ENCODE assay signal across 7 mouse cellular contexts in the genomic region with DNA sequence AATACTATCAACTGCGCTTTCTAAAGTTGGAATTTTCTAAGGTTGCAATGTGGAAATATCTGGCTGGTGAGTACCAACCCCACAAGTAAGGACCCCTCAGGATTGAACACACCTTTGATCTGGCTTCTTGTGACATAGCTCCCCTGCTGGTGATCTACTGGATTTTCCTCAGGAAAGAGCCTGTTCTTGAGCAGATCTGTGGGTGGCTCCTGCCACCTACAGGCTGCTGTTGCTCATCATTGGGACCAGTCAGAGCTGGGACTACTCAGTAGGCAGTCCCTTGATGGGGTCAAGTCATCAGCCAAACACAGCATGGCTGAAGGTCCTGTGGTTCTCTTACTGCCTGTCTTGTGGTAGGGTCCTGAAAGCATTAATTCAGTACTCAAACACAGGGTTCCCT. TPM values are rescaled to one million over a fixed set of nuclear protein-coding genes. Genes with fewer than 3 reads are reported as not detected.
A peak's percentile ranks its signal among the peaks of the same experiment; 100 is the strongest.
DNase-seq lines count a peak whose midpoint lies in the region; ATAC-seq lines count a peak whose summit lies in the region.

No protein-coding gene starts in this region.

- DNase-seq in adipocyte (ENCODE audit: low spot score): peak; percentile 92
- DNase-seq in gastrocnemius, postnatal 14 days: peak; percentile 72
- DNase-seq in induced T-regulatory cell, adult 2 months (ENCODE audit: low read depth): peak; percentile 90
- peak; percentile 63 to 82 for DNase-seq in left cerebral cortex, adult 8-10 months (ENCODE audit: low spot score in 2 of 2)
- DNase-seq in right cerebral cortex, postnatal 14 days: peak; percentile 62

- intact Hi-C loops in gastrocnemius, postnatal 14 days (cut with DNase I; ENCODE audit: low total_unique reads): no loop called here

- peak; percentile 77 for ATAC-seq in common myeloid progenitor, adult 5-6 weeks (replicated peaks; ENCODE audit: low read depth, poor library complexity, severe bottlenecking)
- peak; percentile 67 for ATAC-seq in megakaryocyte, adult 5-6 weeks (ENCODE audit: poor library complexity, severe bottlenecking)

RNA-seq across cellular contexts. Expression of a gene that starts 1.3 kb away (rescaled TPM):
- total RNA-seq in common myeloid progenitor, adult 5-6 weeks (2017): 3.3 and 9.6 TPM in 2 replicates
- total RNA-seq in gastrocnemius, postnatal 14 days (2021): 1 to 10 TPM; 4.2 to 6.0 TPM
- total RNA-seq in left cerebral cortex, adult 8-10 months (2022): 10 to 100 TPM; 64.2 to 70.0 (median 65.5) TPM
- total RNA-seq in megakaryocyte, adult 5-6 weeks (2015): 9.4 and 9.6 TPM in 2 replicates
- 6.3 and 8.2 TPM in 2 replicates for total RNA-seq in megakaryocyte, adult 5-6 weeks (2017)

RNA-seq across cellular contexts. Expression of a gene that starts 7.3 kb away (rescaled TPM):
- total RNA-seq in common myeloid progenitor, adult 5-6 weeks (2017): not detected in 2 replicates
- 10 to 100 TPM; 27.3 to 28.0 TPM for total RNA-seq in gastrocnemius, postnatal 14 days (2021)
- total RNA-seq in left cerebral cortex, adult 8-10 months (2022): 10 to 100 TPM in 1 of 4 experiments, 1 to 10 TPM in 3; 5.8 to 11.8 (median 7.8) TPM
- 0.14 and 0.20 TPM in 2 replicates for total RNA-seq in megakaryocyte, adult 5-6 weeks (2015)
- total RNA-seq in megakaryocyte, adult 5-6 weeks (2017): not detected in 2 replicates

RNA-seq across cellular contexts. Expression of a gene that starts 15.0 kb away (rescaled TPM):
- 67.5 and 113 TPM in 2 replicates for total RNA-seq in common myeloid progenitor, adult 5-6 weeks (2017)
- total RNA-seq in gastrocnemius, postnatal 14 days (2021): 1 to 10 TPM; 5.1 to 6.5 TPM
- total RNA-seq in left cerebral cortex, adult 8-10 months (2022): 10 to 100 TPM; 21.9 to 35.9 (median 26.8) TPM
- total RNA-seq in megakaryocyte, adult 5-6 weeks (2015): 502 and 576 TPM in 2 replicates
- total RNA-seq in megakaryocyte, adult 5-6 weeks (2017): 162 and 178 TPM in 2 replicates

RNA-seq across cellular contexts. Expression of a gene that starts 19.5 kb away (rescaled TPM):
- not detected in 2 replicates for total RNA-seq in common myeloid progenitor, adult 5-6 weeks (2017)
- not detected for total RNA-seq in gastrocnemius, postnatal 14 days (2021)
- not detected for total RNA-seq in left cerebral cortex, adult 8-10 months (2022)
- total RNA-seq in megakaryocyte, adult 5-6 weeks (2015): not detected in 2 replicates
- total RNA-seq in megakaryocyte, adult 5-6 weeks (2017): not detected in 2 replicates

RNA-seq across cellular contexts. Expression of a gene that starts 21.9 kb away (rescaled TPM):
- not detected in 2 replicates for total RNA-seq in common myeloid progenitor, adult 5-6 weeks (2017)
- total RNA-seq in gastrocnemius, postnatal 14 days (2021): not detected
- 1 to 10 TPM in 1 of 4 experiments, under 1 TPM in 2, not detected in 1; 0.53 to 1.2 (median 0.62) TPM for total RNA-seq in left cerebral cortex, adult 8-10 months (2022)
- not detected in 2 replicates for total RNA-seq in megakaryocyte, adult 5-6 weeks (2015)
- not detected in 2 replicates for total RNA-seq in megakaryocyte, adult 5-6 weeks (2017)

Comparison
In these comparisons a context has a peak if more than half of its experiments do, and no peak if none do; other contexts are left out.
1. Peak in every context shown above with its lines: DNase-seq and ATAC-seq.